Mouse (Mus musculus) kidney, adult 2 months (tissue): ENCODE measurements around the gene Sucla2. TPM values are rescaled to one million over a fixed set of nuclear protein-coding genes. Genes with fewer than 3 reads are reported as not detected.

ENCODE experiments used
- DNase-seq: peaks from one replicate; pipeline ENCODE4 v3.0.0; 2021
- H3K27ac ChIP-seq: fragments of 200-500 bp; 2 replicates; pipeline ENCODE4 v1.5.1; 2012; ENCODE audit warnings: low read depth, low read length, control low read depth, inconsistent platforms; ENCODE audit not compliant: insufficient read depth
- H3K27me3 ChIP-seq: fragments of 200-500 bp; replicated peaks from 2 replicates; pipeline ENCODE4 v1.6.1; 2012; ENCODE audit warnings: mild to moderate bottlenecking, moderate library complexity, low read length, inconsistent platforms; ENCODE audit not compliant: control insufficient read depth, insufficient read depth
- H3K36me3 ChIP-seq: fragments of 200-500 bp; 2 replicates; pipeline ENCODE4 v1.6.1; 2012; ENCODE audit warnings: mild to moderate bottlenecking, moderate library complexity, low read length, inconsistent platforms; ENCODE audit not compliant: control insufficient read depth, insufficient read depth
- H3K4me1 ChIP-seq: fragments of 200-500 bp; 2 replicates; pipeline ENCODE4 v1.6.1; 2011; ENCODE audit warnings: low read length; ENCODE audit not compliant: control insufficient read depth, insufficient read depth
- H3K4me3 ChIP-seq: fragments of 200-500 bp; 2 replicates; pipeline ENCODE4 v1.5.1; 2011; ENCODE audit warnings: mild to moderate bottlenecking, low read depth, low read length, control low read depth; ENCODE audit not compliant: insufficient read depth
- CTCF ChIP-seq: fragments of 200-500 bp; conservative IDR thresholded peaks from 2 replicates; pipeline ENCODE4 v1.5.1; 2011; ENCODE audit warnings: low read depth, mild to moderate bottlenecking, control low read depth, low read length, moderate library complexity, mixed read lengths; ENCODE audit not compliant: insufficient read depth, insufficient read length
- POLR2A ChIP-seq: fragments of 200-500 bp; IDR thresholded peaks from one replicate; pipeline ENCODE4 v1.6.1; 2011; ENCODE audit warnings: low read depth, low read length, control low read depth
- WGBS: fragments of 180-500 bp; shearing (Covaris S2); methylation state at CpG from one replicate; pipeline ENCODE4 v1.1.7; 2018; 5-methylcytosine and 5-hydroxymethylcytosine counted together
- polyA plus RNA-seq: library from polyadenylated mRNA; depleted of rRNA; stranded (reverse); fragments of >200 nt; gene quantifications from 2 replicates; pipeline ENCODE4 v1.2.3, GENCODE M21; 2012; rRNA removed

Sucla2 gene
- 34.9 and 55.4 TPM in 2 replicates for polyA plus RNA-seq

GRCm38 (mm10) chr14:73524766-73525448 is at the start of gene Sucla2:
Gene Sucla2, plus strand, starts transcription at chr14:73525319.
- peak within 1 kb of the TSS; percentile 90 for H3K27ac ChIP-seq
- TF ChIP-seq CTCF: peak; percentile 100; the same call in 1 of the 2 replicates
- TF ChIP-seq POLR2A: no peak
- H3K27me3 ChIP-seq: no peaks in the 10 kb centered on the region
- no peaks in the 10 kb centered on the region for H3K4me1 ChIP-seq
- WGBS: under 1% methylated on average over 41 of the region's 41 CpGs
- peak within 1 kb of the TSS; percentile 44 for H3K4me3 ChIP-seq
- no peaks in the 10 kb centered on the region for H3K36me3 ChIP-seq
- DNase-seq: peak; percentile 97

GRCm38 (mm10) chr14:73475506-73475905 is 49.6 kb upstream of the Sucla2 start:
- DNase-seq: peak; percentile 80
- Histone ChIP-seq H3K36me3 (no peaks in the 10 kb centered on the region), H3K27me3 (no peaks in the 10 kb centered on the region), H3K4me1 (peaks cover 16% of the 10 kb centered on the region), H3K27ac (0 out of 2 replicates have a peak overlapping the region, but pooled peaks have one; percentile 14), H3K4me3 (no peak overlapping the region)
- no peak for TF ChIP-seq POLR2A
- TF ChIP-seq CTCF: no peak
- WGBS: 13% methylated on average over 7 of the region's 7 CpGs

GRCm38 (mm10) chr14:73476361-73476934 is 48.7 kb upstream of the Sucla2 start:
- no peak for TF ChIP-seq CTCF
- no peak for TF ChIP-seq POLR2A
- Histone ChIP-seq H3K27me3 (no peaks in the 10 kb centered on the region), H3K27ac (no peak overlapping the region), H3K4me1 (peaks cover 16% of the 10 kb centered on the region), H3K36me3 (no peaks in the 10 kb centered on the region), H3K4me3 (no peak overlapping the region)
- no peak for DNase-seq
- 88% methylated on average over 8 of the region's 8 CpGs for WGBS

GRCm38 (mm10) chr14:73477077-73477476 is 48.0 kb upstream of the Sucla2 start:
- H3K27me3 ChIP-seq: no peaks in the 10 kb centered on the region
- no peak overlapping the region for H3K4me3 ChIP-seq
- H3K27ac ChIP-seq: no peak overlapping the region
- no peaks in the 10 kb centered on the region for H3K36me3 ChIP-seq
- WGBS: 92% methylated on average over 10 of the region's 10 CpGs
- TF ChIP-seq POLR2A (no peak), CTCF (no peak)
- peaks cover 16% of the 10 kb centered on the region for H3K4me1 ChIP-seq
- no peak for DNase-seq

- H3K27me3 ChIP-seq: no peaks in the 10 kb centered on the region
- H3K36me3 ChIP-seq: no peaks in the 10 kb centered on the region
- no peak overlapping the region for H3K4me3 ChIP-seq
- peaks cover 16% of the 10 kb centered on the region for H3K4me1 ChIP-seq
- WGBS: 93% methylated on average over 3 of the region's 3 CpGs
- H3K27ac ChIP-seq: no peak overlapping the region
- DNase-seq: no peak
- TF ChIP-seq POLR2A (no peak), CTCF (no peak)
These were observed 46.8 kb upstream of the Sucla2 start for GRCm38 (mm10) chr14:73478321-73478720.

- no peak for TF ChIP-seq CTCF
- no peak for TF ChIP-seq POLR2A
- Histone ChIP-seq H3K27me3 (no peaks in the 10 kb centered on the region), H3K4me1 (peaks cover 11% of the 10 kb centered on the region), H3K36me3 (no peaks in the 10 kb centered on the region), H3K27ac (no peak overlapping the region), H3K4me3 (no peak overlapping the region)
- WGBS: 59% methylated on average over 1 of the region's 1 CpGs
- DNase-seq: no peak
These were observed 45.3 kb upstream of the Sucla2 start for GRCm38 (mm10) chr14:73479771-73480170.

- 72% methylated on average over 5 of the region's 5 CpGs for WGBS
- Histone ChIP-seq H3K27me3 (no peaks in the 10 kb centered on the region), H3K27ac (no peak overlapping the region), H3K4me1 (no peaks in the 10 kb centered on the region), H3K4me3 (no peak overlapping the region), H3K36me3 (no peaks in the 10 kb centered on the region)
- no peak for DNase-seq
- TF ChIP-seq POLR2A: no peak
- no peak for TF ChIP-seq CTCF
These were observed 41.4 kb upstream of the Sucla2 start for GRCm38 (mm10) chr14:73483516-73484229.
